Mouse (Mus musculus) hindbrain, embryonic 11.5 days (tissue): ENCODE measurements around the gene Ttc37. TPM values are rescaled to one million over a fixed set of nuclear protein-coding genes. Genes with fewer than 3 reads are reported as not detected.

Source experiments
- ATAC-seq: fragments of 200-750 bp; cut with Nextera tagmentation; 2 replicates; pipeline ENCODE4 v1.8.0; 2017; ENCODE audit warnings: mild to moderate bottlenecking, moderate TSS enrichment, moderate library complexity; ENCODE audit not compliant: low FRiP score
- DNase-seq: peaks from one replicate; pipeline ENCODE4 v3.0.0-alpha.2; 2015; ENCODE audit warnings: low spot score
- H3K27ac ChIP-seq: fragments of 300-500 bp; sonication (generic); 2 replicates; pipeline ENCODE4 v1.5.1; 2014; ENCODE audit warnings: mild to moderate bottlenecking, low read depth, low read length
- H3K27me3 ChIP-seq: fragments of 300-500 bp; sonication (generic); 2 replicates; pipeline ENCODE4 v1.6.1; 2014; ENCODE audit warnings: mild to moderate bottlenecking, low read length, moderate library complexity, mixed read lengths; ENCODE audit not compliant: control insufficient read depth, insufficient read depth
- H3K36me3 ChIP-seq: fragments of 300-500 bp; sonication (generic); 2 replicates; pipeline ENCODE4 v1.6.1; 2014; ENCODE audit warnings: mild to moderate bottlenecking, low read length, moderate library complexity, mixed read lengths; ENCODE audit not compliant: control insufficient read depth, insufficient read depth
- H3K4me1 ChIP-seq: fragments of 300-500 bp; sonication (generic); replicated peaks from 2 replicates; pipeline ENCODE4 v1.6.1; 2014; ENCODE audit warnings: low read length, mixed read lengths; ENCODE audit not compliant: control insufficient read depth, insufficient read depth
- H3K4me2 ChIP-seq: fragments of 300-500 bp; sonication (generic); replicated peaks from 2 replicates; pipeline ENCODE4 v1.6.1; 2014; ENCODE audit warnings: mild to moderate bottlenecking, low read depth, low read length
- H3K4me3 ChIP-seq: fragments of 300-500 bp; sonication (generic); 2 replicates; pipeline ENCODE4 v1.5.1; 2014; ENCODE audit warnings: low read depth, low read length
- H3K9ac ChIP-seq: fragments of 300-500 bp; sonication (generic); 2 replicates; pipeline ENCODE4 v1.6.1; 2014; ENCODE audit warnings: low read depth, low read length
- H3K9me3 ChIP-seq: fragments of 300-500 bp; sonication (generic); 2 replicates; pipeline ENCODE4 v1.6.1; 2016; ENCODE audit warnings: low read length; ENCODE audit not compliant: control insufficient read depth
- WGBS: fragments of 180-500 bp; shearing (Covaris S2); extraction: QIAGEN DNeasy Blood & Tissue Kit; methylation state at CpG from one replicate; pipeline ENCODE4 v1.1.7; 2014; 5-methylcytosine and 5-hydroxymethylcytosine counted together
- polyA plus RNA-seq: library from polyadenylated mRNA; unstranded; fragments of >200 nt; fragmentation: Nextera tagmentation; extraction: Ambion mirVana; gene quantifications from 2 replicates; pipeline ENCODE4 v1.2.1, GENCODE M21; 2014

Ttc37 gene
- polyA plus RNA-seq, 1 experiment from 2014 or later: 20.1 TPM

- no peak overlapping the region for H3K4me2 ChIP-seq
- peaks cover 3% of the 10 kb centered on the region; the same call in 1 of the 2 replicates for H3K27me3 ChIP-seq
- H3K9ac ChIP-seq: no peak overlapping the region
- H3K4me1 ChIP-seq: no peaks in the 10 kb centered on the region
- ATAC-seq (no peak), DNase-seq (no peak)
- no peak overlapping the region for H3K4me3 ChIP-seq
- WGBS: 95% methylated on average over 3 of the region's 3 CpGs
- H3K27ac ChIP-seq: no peak overlapping the region
- no peaks in the 10 kb centered on the region for H3K9me3 ChIP-seq
- H3K36me3 ChIP-seq: no peaks in the 10 kb centered on the region
Observed at GRCm38 (mm10) chr13:76062569-76062968, 36.0 kb upstream of the Ttc37 start.

- no peak overlapping the region for H3K9ac ChIP-seq
- no peaks in the 10 kb centered on the region for H3K9me3 ChIP-seq
- DNase-seq: no peak
- H3K27ac ChIP-seq: no peak overlapping the region
- WGBS: 93% methylated on average over 4 of the region's 4 CpGs
- H3K4me2 ChIP-seq: no peak overlapping the region
- H3K27me3 ChIP-seq: no peaks in the 10 kb centered on the region
- no peaks in the 10 kb centered on the region for H3K4me1 ChIP-seq
- no peak for ATAC-seq
- H3K4me3 ChIP-seq: no peak overlapping the region
- no peaks in the 10 kb centered on the region for H3K36me3 ChIP-seq
Observed at GRCm38 (mm10) chr13:76063548-76063947, 35.0 kb upstream of the Ttc37 start.

DNA sequence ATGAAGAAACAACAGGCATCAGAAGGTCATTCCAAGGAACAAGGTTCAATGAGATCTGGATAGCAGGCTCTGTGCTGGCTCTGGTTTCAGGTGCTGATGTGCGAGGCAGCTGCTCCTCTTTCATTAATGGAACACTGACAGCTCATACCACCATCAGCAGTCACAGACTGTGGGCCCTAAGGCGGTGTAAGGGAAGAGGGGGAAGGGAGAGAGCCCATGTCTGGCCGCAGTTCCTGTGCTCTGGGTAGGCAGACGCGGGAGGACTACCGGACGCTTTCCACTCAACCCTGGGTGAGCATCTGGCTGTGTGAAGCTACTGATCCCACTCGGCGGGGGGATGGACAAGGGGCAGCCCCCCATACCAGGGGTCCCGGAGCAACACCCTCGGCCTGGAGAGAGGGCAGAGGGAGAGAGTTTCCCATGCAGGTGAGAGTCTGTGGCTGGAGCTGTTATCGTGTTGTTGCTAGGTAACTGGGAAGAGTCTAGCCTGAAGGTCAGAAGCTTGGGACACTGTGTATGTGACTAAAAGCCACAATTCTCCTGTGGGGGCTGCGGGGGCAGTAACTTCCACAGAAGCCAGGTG is 34.1 kb upstream of the Ttc37 start:
- ATAC-seq (peak; percentile 63; the same call in 1 of the 2 replicates), DNase-seq (no peak)

DNA sequence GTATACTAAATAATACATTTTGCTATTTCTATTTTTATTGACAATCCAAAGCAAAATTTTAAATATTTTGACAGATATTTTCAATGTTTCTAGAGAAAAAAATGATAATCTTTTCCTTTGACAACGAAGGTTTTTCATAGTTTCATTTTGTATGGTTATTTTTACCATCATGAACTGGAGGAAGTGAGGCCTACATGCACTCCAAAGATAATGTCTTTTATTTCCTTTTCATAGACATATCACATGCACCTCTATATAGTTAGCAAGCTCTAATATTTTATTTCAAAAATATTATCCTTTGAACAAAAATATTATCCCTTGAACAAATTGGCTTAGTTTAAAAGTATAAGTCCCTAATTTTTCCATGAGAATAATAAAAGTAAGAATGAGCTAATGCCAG is 24.2 kb upstream of the Ttc37 start:
- Histone ChIP-seq H3K4me1 (no peaks in the 10 kb centered on the region), H3K36me3 (no peaks in the 10 kb centered on the region), H3K9ac (no peak overlapping the region), H3K4me3 (no peak overlapping the region), H3K9me3 (no peaks in the 10 kb centered on the region), H3K27ac (no peak overlapping the region), H3K27me3 (no peaks in the 10 kb centered on the region), H3K4me2 (no peak overlapping the region)
- 85% methylated on average over 1 of the region's 1 CpGs for WGBS
- ATAC-seq (no peak), DNase-seq (no peak)

More for the DNA sequence above, 34.1 kb upstream of the Ttc37 start:
- no peak overlapping the region for H3K27ac ChIP-seq
- H3K4me1 ChIP-seq: no peaks in the 10 kb centered on the region
- no peaks in the 10 kb centered on the region for H3K9me3 ChIP-seq
- H3K36me3 ChIP-seq: no peaks in the 10 kb centered on the region
- no peaks in the 10 kb centered on the region for H3K27me3 ChIP-seq
- 89% methylated on average over 13 of the region's 13 CpGs for WGBS
- no peak overlapping the region for H3K4me3 ChIP-seq
- H3K9ac ChIP-seq: no peak overlapping the region
- no peak overlapping the region for H3K4me2 ChIP-seq

DNA sequence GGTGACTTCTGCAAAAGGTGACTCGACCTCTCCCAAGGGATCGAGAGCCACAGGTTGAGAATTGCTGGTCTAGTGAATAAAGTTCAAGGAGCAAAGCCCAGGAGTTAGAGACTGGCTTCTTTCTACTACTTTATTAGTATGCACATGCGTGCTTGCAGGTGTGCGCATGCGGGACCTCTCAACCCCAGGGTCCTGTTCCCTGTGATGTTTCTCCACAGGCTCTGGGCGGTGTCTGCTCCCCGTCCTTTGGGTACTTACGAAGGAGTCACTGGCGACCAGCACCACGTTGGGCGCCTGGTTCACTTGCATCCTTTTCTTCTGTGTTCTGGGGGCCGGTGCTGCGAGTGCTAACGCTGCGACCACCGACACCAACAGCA is 430 bp upstream of the Ttc37 start:
- no peaks in the 10 kb centered on the region for H3K27me3 ChIP-seq
- peak overlapping the region; percentile 44 for H3K4me2 ChIP-seq
- H3K4me1 ChIP-seq: no peaks in the 10 kb centered on the region
- ATAC-seq (peak; percentile 87), DNase-seq (no peak)
- no peaks in the 10 kb centered on the region for H3K36me3 ChIP-seq
- no peaks in the 10 kb centered on the region for H3K9me3 ChIP-seq
- peak overlapping the region; percentile 65 for H3K4me3 ChIP-seq
- WGBS: 3% methylated on average over 16 of the region's 16 CpGs
- H3K27ac ChIP-seq: peak overlapping the region; percentile 42; the same call in 1 of the 2 replicates
- peak overlapping the region; percentile 60 for H3K9ac ChIP-seq

DNA sequence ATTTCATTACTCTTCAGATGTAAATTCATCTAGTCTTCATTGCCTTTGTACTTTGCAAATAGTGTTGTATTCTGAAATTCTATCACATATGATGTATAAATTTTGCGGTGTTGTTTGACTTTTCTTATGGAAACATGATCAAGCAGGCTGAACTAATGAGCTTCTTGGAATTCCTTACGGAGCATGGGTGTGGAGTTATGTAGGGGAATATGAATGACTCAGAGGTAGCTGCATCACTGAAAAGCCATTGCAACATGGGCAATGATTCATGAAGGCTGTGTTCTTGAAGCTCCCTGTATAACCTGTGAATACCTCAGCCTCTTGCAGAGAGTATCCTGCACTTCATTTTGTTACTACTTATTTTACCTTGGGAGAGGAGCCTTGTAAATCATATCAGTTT is 3.5 kb downstream of the Ttc37 start:
- no peaks in the 10 kb centered on the region for H3K4me1 ChIP-seq
- DNase-seq (no peak), ATAC-seq (no peak)
- H3K9me3 ChIP-seq: no peaks in the 10 kb centered on the region
- no peak overlapping the region for H3K4me3 ChIP-seq
- H3K27ac ChIP-seq: no peak overlapping the region
- 91% methylated on average over 2 of the region's 2 CpGs for WGBS
- no peaks in the 10 kb centered on the region for H3K27me3 ChIP-seq
- H3K4me2 ChIP-seq: no peak overlapping the region
- no peak overlapping the region for H3K9ac ChIP-seq
- H3K36me3 ChIP-seq: no peaks in the 10 kb centered on the region

- WGBS: 92% methylated on average over 18 of the region's 18 CpGs
- ATAC-seq: no peak
Observed at GRCm38 (mm10) chr13:76109069-76109824, 10.7 kb downstream of the Ttc37 start.

GRCm38 (mm10) chr13:76128799-76129198 is 30.3 kb downstream of the Ttc37 start:
- H3K36me3 ChIP-seq: 0 out of 2 replicates have a peak, but pooled peaks cover 2% of the 10 kb centered on the region
- WGBS: 94% methylated on average over 4 of the region's 4 CpGs
- ATAC-seq: no peak
- no peak overlapping the region for H3K27ac ChIP-seq
- H3K27me3 ChIP-seq: no peaks in the 10 kb centered on the region
- no peak for DNase-seq
- no peaks in the 10 kb centered on the region for H3K4me1 ChIP-seq
- H3K9me3 ChIP-seq: no peaks in the 10 kb centered on the region
- H3K4me3 ChIP-seq: no peak overlapping the region
- no peak overlapping the region for H3K9ac ChIP-seq
- H3K4me2 ChIP-seq: no peak overlapping the region

More at GRCm38 (mm10) chr13:76109069-76109824, 10.7 kb downstream of the Ttc37 start:
- Histone ChIP-seq H3K4me3 (no peak overlapping the region), H3K9ac (no peak overlapping the region), H3K4me2 (no peak overlapping the region), H3K9me3 (no peaks in the 10 kb centered on the region), H3K36me3 (no peaks in the 10 kb centered on the region), H3K27ac (no peak overlapping the region), H3K27me3 (no peaks in the 10 kb centered on the region), H3K4me1 (no peaks in the 10 kb centered on the region)
- no peak for DNase-seq

GRCm38 (mm10) chr13:76132415-76132814 is 33.9 kb downstream of the Ttc37 start:
- ATAC-seq: no peak
- H3K27ac ChIP-seq: no peak overlapping the region
- no peaks in the 10 kb centered on the region for H3K27me3 ChIP-seq
- no peaks in the 10 kb centered on the region for H3K36me3 ChIP-seq
- H3K9me3 ChIP-seq: no peaks in the 10 kb centered on the region
- H3K9ac ChIP-seq: no peak overlapping the region
- no peak overlapping the region for H3K4me2 ChIP-seq
- no peak overlapping the region for H3K4me3 ChIP-seq
- DNase-seq: no peak
- H3K4me1 ChIP-seq: no peaks in the 10 kb centered on the region
- whole genome bisulfite sequencing: 92% methylated on average over 4 of the region's 4 CpGs
